Mouse (Mus musculus) ES-E14 (cell line): ENCODE measurements around the gene Copz1.

ENCODE experiments used
- CHD2 ChIP-seq: IDR thresholded peaks from 2 replicates; pipeline ENCODE4 v1.6.1; 2014; ENCODE audit warnings: mild to moderate bottlenecking, low read depth, low read length, inconsistent platforms
- HCFC1 ChIP-seq: IDR thresholded peaks from 2 replicates; pipeline ENCODE4 v1.6.1; 2012; ENCODE audit warnings: low read length, inconsistent platforms, borderline replicate concordance; ENCODE audit not compliant: insufficient read depth
- MAFK ChIP-seq: IDR thresholded peaks from 2 replicates; pipeline ENCODE4 v1.6.1; 2014; ENCODE audit warnings: mild to moderate bottlenecking, low read depth, low read length, inconsistent platforms; ENCODE audit not compliant: insufficient read depth
- ZC3H11A ChIP-seq: IDR thresholded peaks from 2 replicates; pipeline ENCODE4 v1.6.1; 2012; ENCODE audit warnings: low read depth, mild to moderate bottlenecking, inconsistent platforms, low read length, borderline replicate concordance
- ZNF384 ChIP-seq: IDR thresholded peaks from 2 replicates; pipeline ENCODE4 v1.6.1; 2012; ENCODE audit warnings: low read depth, low read length, inconsistent platforms

- TF ChIP-seq CHD2 (no peak), MAFK (no peak), HCFC1 (no peak), ZC3H11A (no peak), ZNF384 (no peak)
Measured at GRCm38 (mm10) chr15:103284647-103285046, 12.1 kb downstream of the Copz1 start.
